Mouse (Mus musculus) embryonic stem cell, embryonic (primary cell): ENCODE results near the gene Elovl1.

Experiments
- CTCF ChIA-PET, 4 experiments: fragments of 300-600 bp in 2 of 4; fragments of 350-600 bp in 2 of 4; sonication (Branson Sonifier 250); formaldehyde crosslinking; loops; one replicate each; lab custom pipeline; 2022; ENCODE audit warnings: inconsistent platforms in 2 of 4; lab: Charles Lee
- POLR2A ChIA-PET, 4 experiments: fragments of 300-600 bp in 2 of 4; fragments of 350-600 bp in 2 of 4; sonication (Branson Sonifier 250); formaldehyde crosslinking; loops; one replicate each; lab custom pipeline; 2022; ENCODE audit warnings: antibody characterized with exemption in 4 of 4, inconsistent platforms in 1 of 4; lab: Charles Lee

Gene Elovl1

GRCm38 (mm10) chr4:118417112-118417797 is 10.6 kb upstream of the Elovl1 start:
- POLR2A ChIA-PET = interaction anchor here in 2 of 4 experiments (0.7 to 2.0 kb wide), 9 partner anchors 9 to 288 kb away, joined by 3 to 9 read pairs (median 3); partner anchors contain the start of genes Cdc20 (in 1 of the 2), Elovl1 (in 1 of the 2) and Kdm4a (in 1 of the 2)
- CTCF ChIA-PET = interaction anchor here in 3 of 4 experiments (0.6 to 1.1 kb wide), 4 partner anchors 28 to 363 kb away, joined by 3 to 4 read pairs (median 3); no protein-coding TSS in a partner anchor

GRCm38 (mm10) chr4:118421384-118421783 is 6.5 kb upstream of the Elovl1 start:
- ChIA-PET CTCF (interaction anchor here in 1 of 4 experiments (1.5 kb wide), 1 partner anchor 11 kb away, joined by 3 read pairs; no protein-coding TSS in a partner anchor), POLR2A (interaction anchor here in 2 of 4 experiments (0.5 to 2.8 kb wide), 10 partner anchors 10 to 123 kb away, joined by 3 to 19 read pairs (median 5); partner anchors contain the start of genes Cdc20 (in 1 of the 2), Med8 (in 1 of the 2), Szt2 (in 1 of the 2) and Tmem125 (in 1 of the 2))

GRCm38 (mm10) chr4:118424541-118425160 is 3.2 kb upstream of the Elovl1 start:
- ChIA-PET POLR2A (interaction anchor here in 2 of 4 experiments (1.1 to 3.3 kb wide), 4 partner anchors 7 to 35 kb away, joined by 3 to 9 read pairs (median 5); partner anchors contain the start of gene Cdc20 (in 1 of the 2)), CTCF (interaction anchor here in 1 of 4 experiments (0.7 kb wide), 1 partner anchor 19 kb away, joined by 6 read pairs; no protein-coding TSS in a partner anchor)

- ChIA-PET CTCF (interaction anchor here in 1 of 4 experiments (0.7 kb wide), 1 partner anchor 19 kb away, joined by 6 read pairs; no protein-coding TSS in a partner anchor), POLR2A (interaction anchor here in 2 of 4 experiments (1.2 to 3.3 kb wide), 6 partner anchors 8 to 34 kb away, joined by 3 to 9 read pairs (median 5); partner anchors contain the start of gene Cdc20 (in 1 of the 2))
These were observed 2.5 kb upstream of the Elovl1 start for GRCm38 (mm10) chr4:118425374-118425773.

GRCm38 (mm10) chr4:118427415-118427767 is 502 bp upstream of the Elovl1 start:
- ChIA-PET POLR2A (interaction anchor here (0.6 to 3.3 kb wide), 28 partner anchors 8 to 681 kb away, joined by 3 to 20 read pairs (median 4); partner anchors contain the start of genes Cdc20 (in 4 of the 4), Tmem125 (in 2 of the 4), Kdm4a (in 1 of the 4) and Med8 (in 1 of the 4)), CTCF (interaction anchor here (0.6 to 1.6 kb wide), 7 partner anchors 70 to 1275 kb away, joined by 3 to 6 read pairs (median 3); no protein-coding TSS in a partner anchor)

- CTCF ChIA-PET = interaction anchor here in 1 of 4 experiments (0.6 to 1.1 kb wide), 4 partner anchors 137 to 685 kb away, joined by 3 to 4 read pairs (median 4); no protein-coding TSS in a partner anchor
- POLR2A ChIA-PET = interaction anchor here in 3 of 4 experiments (0.6 to 2.5 kb wide), 17 partner anchors 8 to 513 kb away, joined by 3 to 20 read pairs (median 5); partner anchors contain the start of genes Cdc20 (in 3 of the 3), Kdm4a (in 2 of the 3), Tmem125 (in 2 of the 3) and Med8 (in 1 of the 3)
These were observed 780 bp downstream of the Elovl1 start for GRCm38 (mm10) chr4:118428531-118429214.

GRCm38 (mm10) chr4:118429215-118429895 is 1.5 kb downstream of the Elovl1 start:
- ChIA-PET POLR2A (interaction anchor here in 2 of 4 experiments (0.6 to 2.5 kb wide), 12 partner anchors 7 to 513 kb away, joined by 3 to 20 read pairs (median 6); partner anchors contain the start of genes Cdc20 (in 2 of the 2), Kdm4a (in 2 of the 2), Med8 (in 1 of the 2) and Szt2 (in 1 of the 2)), CTCF (interaction anchor here in 1 of 4 experiments (0.8 kb wide), 2 partner anchors 137 kb away, joined by 3 to 4 read pairs; no protein-coding TSS in a partner anchor)

GRCm38 (mm10) chr4:118432332-118432731 is 4.4 kb downstream of the Elovl1 start:
- ChIA-PET POLR2A (interaction anchor here (0.6 to 3.2 kb wide), 18 partner anchors 9 to 251 kb away, joined by 3 to 19 read pairs (median 4); partner anchors contain the start of genes Med8 (in 1 of the 4) and Szt2 (in 1 of the 4)), CTCF (no interaction called here)

GRCm38 (mm10) chr4:118436820-118437603 is 9.1 kb downstream of the Elovl1 start, which contains the start of gene Cdc20:
Gene Cdc20, minus strand, starts transcription at chr4:118437352.
- POLR2A ChIA-PET = interaction anchor here (0.5 to 3.8 kb wide), 41 partner anchors 9 to 887 kb away, joined by 3 to 35 read pairs (median 4); partner anchors contain the start of genes Elovl1 (in 3 of the 4), Kdm4a (in 1 of the 4), Med8 (in 1 of the 4) and Tmem125 (in 1 of the 4)
- CTCF ChIA-PET = interaction anchor here in 3 of 4 experiments (0.6 to 1.1 kb wide), 4 partner anchors 129 to 509 kb away, joined by 3 to 4 read pairs (median 4); no protein-coding TSS in a partner anchor

- CTCF ChIA-PET = no interaction called here
- POLR2A ChIA-PET = interaction anchor here in 3 of 4 experiments (0.9 to 1.8 kb wide), 3 partner anchors 9 to 10 kb away, joined by 3 to 11 read pairs (median 6); partner anchors contain the start of gene Elovl1 (in 2 of the 3)
These were observed 9.9 kb downstream of the Elovl1 start for GRCm38 (mm10) chr4:118437829-118438253.

GRCm38 (mm10) chr4:118445088-118445487 is 17.2 kb downstream of the Elovl1 start:
- ChIA-PET POLR2A (interaction anchor here in 3 of 4 experiments (0.7 to 4.8 kb wide), 15 partner anchors 8 to 935 kb away, joined by 3 to 35 read pairs (median 4); partner anchors contain the start of genes Cdc20 (in 3 of the 3), Elovl1 (in 1 of the 3) and Tmem125 (in 1 of the 3)), CTCF (interaction anchor here (0.5 to 3.7 kb wide), 7 partner anchors 24 to 134 kb away, joined by 3 to 26 read pairs (median 6); no protein-coding TSS in a partner anchor)

- POLR2A ChIA-PET = interaction anchor here in 3 of 4 experiments (0.8 to 4.8 kb wide), 27 partner anchors 8 to 121 kb away, joined by 3 to 35 read pairs (median 4); partner anchors contain the start of genes Cdc20 (in 3 of the 3), Elovl1 (in 2 of the 3) and Tmem125 (in 1 of the 3)
- CTCF ChIA-PET = interaction anchor here (0.5 to 3.7 kb wide), 10 partner anchors 9 to 134 kb away, joined by 3 to 26 read pairs (median 4); no protein-coding TSS in a partner anchor
These were observed 18.0 kb downstream of the Elovl1 start for GRCm38 (mm10) chr4:118445781-118446414.

GRCm38 (mm10) chr4:118446415-118447153 is 18.7 kb downstream of the Elovl1 start:
- ChIA-PET CTCF (interaction anchor here in 2 of 4 experiments (1.1 to 3.7 kb wide), 7 partner anchors 8 to 133 kb away, joined by 3 to 26 read pairs (median 4); no protein-coding TSS in a partner anchor), POLR2A (interaction anchor here in 3 of 4 experiments (0.8 to 4.8 kb wide), 23 partner anchors 8 to 120 kb away, joined by 3 to 35 read pairs (median 3); partner anchors contain the start of genes Cdc20 (in 2 of the 3) and Elovl1 (in 2 of the 3))
